Mouse (Mus musculus) limb, embryonic 14.5 days (tissue): ENCODE data around the gene Elf3. TPM values are rescaled to one million over a fixed set of nuclear protein-coding genes. Genes with fewer than 3 reads are reported as not detected.
"Not testable (repeated sequence)": the region's sequence is repeated elsewhere in the genome, so short reads cannot be mapped to it uniquely, and the experiment has no call there.

Source experiments
- ATAC-seq: fragments of 200-750 bp; cut with Nextera tagmentation; 2 replicates; pipeline ENCODE4 v1.8.0; 2017; ENCODE audit warnings: low read depth, moderate number of reproducible peaks, moderate TSS enrichment; ENCODE audit not compliant: low FRiP score
- DNase-seq: peaks from one replicate; pipeline ENCODE4 v3.0.0-alpha.2; 2015; ENCODE audit warnings: low spot score
- H3K27ac ChIP-seq: fragments of 300-500 bp; sonication (generic); replicated peaks from 2 replicates; pipeline ENCODE4 v1.5.1; 2014; ENCODE audit warnings: low read depth, mild to moderate bottlenecking, low read length, moderate library complexity, mixed read lengths
- H3K27me3 ChIP-seq: fragments of 300-500 bp; sonication (generic); 2 replicates; pipeline ENCODE4 v1.6.1; 2014; ENCODE audit warnings: low read length, mixed read lengths; ENCODE audit not compliant: control insufficient read depth, insufficient read depth
- H3K36me3 ChIP-seq: fragments of 300-500 bp; sonication (generic); 2 replicates; pipeline ENCODE4 v1.6.1; 2014; ENCODE audit warnings: mild to moderate bottlenecking, low read length, moderate library complexity, mixed read lengths; ENCODE audit not compliant: control insufficient read depth, insufficient read depth
- H3K4me1 ChIP-seq: fragments of 300-500 bp; sonication (generic); 2 replicates; pipeline ENCODE4 v1.6.1; 2014; ENCODE audit warnings: antibody characterized with exemption, low read length, mixed read lengths; ENCODE audit not compliant: control insufficient read depth, insufficient read depth
- H3K4me2 ChIP-seq: fragments of 300-500 bp; sonication (generic); replicated peaks from 2 replicates; pipeline ENCODE4 v1.6.1; 2014; ENCODE audit warnings: low read depth, mild to moderate bottlenecking, low read length, moderate library complexity; ENCODE audit not compliant: severe bottlenecking
- H3K4me3 ChIP-seq: fragments of 300-500 bp; sonication (generic); replicated peaks from 2 replicates; pipeline ENCODE4 v1.5.1; 2014; ENCODE audit warnings: low read length
- H3K9ac ChIP-seq: fragments of 300-500 bp; sonication (generic); 2 replicates; pipeline ENCODE4 v1.6.1; 2014; ENCODE audit warnings: mild to moderate bottlenecking, low read depth, low read length, moderate library complexity; ENCODE audit not compliant: severe bottlenecking
- H3K9me3 ChIP-seq: fragments of 300-500 bp; sonication (generic); 2 replicates; pipeline ENCODE4 v1.6.1; 2016; ENCODE audit warnings: low read length; ENCODE audit not compliant: control insufficient read depth
- POLR2A ChIP-seq: fragments of 200-500 bp; IDR thresholded peaks from 2 replicates; pipeline ENCODE4 v1.8.0; 2012; ENCODE audit warnings: inconsistent platforms, mild to moderate bottlenecking, moderate library complexity, borderline replicate concordance; ENCODE audit not compliant: insufficient read depth, insufficient read length; ENCODE audit errors: extremely low read depth
- WGBS: fragments of 180-500 bp; shearing (Covaris S2); extraction: QIAGEN DNeasy Blood & Tissue Kit; methylation state at CpG from one replicate; pipeline ENCODE4 v1.1.7; 2014; 5-methylcytosine and 5-hydroxymethylcytosine counted together
- polyA plus RNA-seq, 2 experiments: library from polyadenylated mRNA; depleted of rRNA in 1 of 2; stranded (reverse) in 1 of 2; unstranded in 1 of 2; fragments of >200 nt; fragmentation: Nextera tagmentation in 1 of 2; extraction: Ambion mirVana in 1 of 2; gene quantifications; 2 replicates each; pipeline versions ENCODE4 v1.2.1 to v1.2.3; 2012 to 2014

Elf3 gene
- polyA plus RNA-seq, 2 experiments = 2.8 to 6.4 TPM

DNA sequence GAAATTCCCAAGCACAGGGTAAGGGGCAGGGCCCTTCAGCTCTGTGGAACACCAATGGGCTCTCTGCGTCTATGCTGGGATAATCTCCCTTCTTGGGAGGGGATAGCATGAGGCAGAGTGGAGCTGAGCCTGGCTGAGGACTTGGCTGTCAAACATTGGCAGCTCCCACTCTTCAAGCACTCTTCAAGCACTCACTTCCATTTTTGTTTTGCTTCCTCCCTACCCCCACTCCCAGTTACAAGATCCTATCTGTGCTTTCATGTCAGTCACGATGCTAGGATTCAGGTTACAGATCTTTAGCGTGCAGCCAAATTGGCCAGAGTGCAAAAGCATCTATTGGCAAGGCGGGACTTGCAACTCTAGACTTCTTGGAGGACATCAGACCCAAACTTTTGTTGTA lies 5.5 kb downstream of the Elf3 start:
- no peak overlapping the region for H3K27ac ChIP-seq
- 37% methylated on average over 4 of the region's 4 CpGs for WGBS

GRCm38 (mm10) chr1:135251405-135251804 lies 7.0 kb downstream of the Elf3 start:
- Histone ChIP-seq H3K4me1 (no peaks in the 10 kb centered on the region), H3K9ac (no peak overlapping the region), H3K4me2 (no peak overlapping the region), H3K4me3 (no peak overlapping the region), H3K27ac (no peak overlapping the region), H3K36me3 (no peaks in the 10 kb centered on the region), H3K9me3 (no peaks in the 10 kb centered on the region), H3K27me3 (no peaks in the 10 kb centered on the region)
- no peak for TF ChIP-seq POLR2A
- WGBS = 65% methylated on average over 8 of the region's 8 CpGs
- ATAC-seq (no peak), DNase-seq (no peak)

More for the DNA sequence above, 5.5 kb downstream of the Elf3 start:
- H3K36me3 ChIP-seq = no peaks in the 10 kb centered on the region
- no peaks in the 10 kb centered on the region for H3K4me1 ChIP-seq
- H3K4me2 ChIP-seq = no peak overlapping the region
- no peak overlapping the region for H3K9ac ChIP-seq
- DNase-seq (no peak), ATAC-seq (0 out of 2 replicates have a peak, but pooled peaks have one; percentile 34)
- H3K4me3 ChIP-seq = no peak overlapping the region
- no peaks in the 10 kb centered on the region for H3K27me3 ChIP-seq
- no peaks in the 10 kb centered on the region for H3K9me3 ChIP-seq
- no peak for TF ChIP-seq POLR2A

DNA sequence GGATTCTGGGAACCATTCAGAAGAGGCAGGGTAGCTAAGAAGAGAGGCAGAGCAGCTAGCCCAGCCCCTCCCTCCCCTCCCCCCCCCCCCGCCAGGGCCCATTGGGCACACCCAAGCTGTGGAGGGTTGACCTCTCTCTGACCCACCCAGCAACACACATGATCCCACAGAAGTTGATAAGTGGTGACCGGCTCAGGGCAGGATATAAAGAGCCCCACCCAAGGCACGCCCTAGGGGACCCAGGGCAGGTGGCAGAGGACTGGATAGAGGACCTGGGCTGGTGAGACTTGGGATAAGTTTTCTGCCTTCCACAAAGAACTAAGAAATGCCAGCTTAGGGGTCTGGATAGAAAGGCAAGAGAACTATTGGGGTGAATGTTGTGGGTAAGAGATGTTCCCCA lies 7.7 kb downstream of the Elf3 start:
- no peak overlapping the region for H3K9ac ChIP-seq
- 87% methylated on average over 2 of the region's 3 CpGs for WGBS
- H3K27me3 ChIP-seq = no peaks in the 10 kb centered on the region
- no peak overlapping the region for H3K4me3 ChIP-seq
- TF ChIP-seq POLR2A = no peak
- no peaks in the 10 kb centered on the region for H3K36me3 ChIP-seq
- ATAC-seq (no peak), DNase-seq (no peak)
- H3K4me2 ChIP-seq = no peak overlapping the region
- H3K27ac ChIP-seq = no peak overlapping the region
- H3K9me3 ChIP-seq = no peaks in the 10 kb centered on the region
- no peaks in the 10 kb centered on the region for H3K4me1 ChIP-seq

DNA sequence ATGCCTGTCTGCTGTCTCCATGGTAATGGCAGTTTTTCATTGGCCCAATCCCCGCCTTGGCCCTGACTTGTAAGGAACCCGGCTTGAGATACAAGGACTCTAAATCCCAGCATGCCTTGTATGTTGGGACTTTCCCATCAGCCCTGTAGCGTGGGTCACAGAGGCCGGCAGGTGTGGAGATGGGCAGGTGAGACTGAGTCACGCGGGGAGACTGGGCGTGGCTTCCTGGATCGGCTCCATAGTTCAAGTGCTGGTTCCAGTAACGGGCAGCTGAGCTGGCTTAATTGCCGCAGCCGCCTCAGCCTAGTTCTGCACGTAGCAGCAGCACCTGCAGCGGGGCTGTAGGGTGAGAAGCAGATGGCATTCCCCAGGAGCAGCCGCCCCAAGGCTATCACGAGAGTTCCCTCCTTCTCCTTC lies 9.9 kb downstream of the Elf3 start:
- DNase-seq (no peak), ATAC-seq (no peak)
- Histone ChIP-seq H3K36me3 (no peaks in the 10 kb centered on the region), H3K4me1 (no peaks in the 10 kb centered on the region), H3K9me3 (no peaks in the 10 kb centered on the region), H3K27me3 (no peaks in the 10 kb centered on the region), H3K27ac (no peak overlapping the region), H3K4me2 (peak overlapping the region; percentile 37), H3K4me3 (peak overlapping the region; percentile 15), H3K9ac (no peak overlapping the region)
- TF ChIP-seq POLR2A = no peak
- 6% methylated on average over 15 of the region's 15 CpGs for WGBS

- Histone ChIP-seq H3K4me1 (no peaks in the 10 kb centered on the region), H3K4me2 (no peak overlapping the region), H3K9ac (no peak overlapping the region), H3K9me3 (no peaks in the 10 kb centered on the region), H3K27me3 (no peaks in the 10 kb centered on the region), H3K27ac (no peak overlapping the region), H3K36me3 (no peaks in the 10 kb centered on the region), H3K4me3 (no peak overlapping the region)
- WGBS = 78% methylated on average over 8 of the region's 8 CpGs
- no peak for ATAC-seq
- DNase-seq = no peak
- TF ChIP-seq POLR2A = no peak
Measured at GRCm38 (mm10) chr1:135244014-135244413, 14.4 kb downstream of the Elf3 start.

DNA sequence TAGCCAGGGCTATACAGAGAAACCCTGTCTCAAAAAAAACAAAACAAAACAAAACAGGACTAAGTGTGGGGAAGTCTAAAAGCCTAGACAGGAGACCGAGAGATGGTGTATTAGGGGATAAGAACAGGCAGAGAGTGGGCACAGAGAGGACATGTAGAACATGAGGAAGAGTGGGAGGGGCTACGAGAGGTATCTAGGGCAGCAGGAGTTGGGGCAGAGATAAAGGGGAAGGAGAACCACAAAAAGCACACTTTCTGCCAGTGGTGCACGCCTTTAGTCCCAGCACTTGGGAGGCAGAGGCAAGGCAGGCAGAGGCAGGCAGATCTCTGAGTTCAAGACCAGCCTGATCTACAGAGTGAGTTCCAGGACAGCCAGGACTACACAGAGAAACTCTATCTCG lies 18.2 kb downstream of the Elf3 start:
- not testable (repeated sequence) for H3K4me2 ChIP-seq, H3K4me1 ChIP-seq, H3K9ac ChIP-seq, H3K27me3 ChIP-seq, H3K36me3 ChIP-seq, H3K27ac ChIP-seq, DNase-seq, ATAC-seq, H3K4me3 ChIP-seq, H3K9me3 ChIP-seq
- WGBS = 89% methylated on average over 4 of the region's 4 CpGs
